Mouse (Mus musculus): ENCODE results near the gene Gm1110. TPM values are rescaled to one million over a fixed set of nuclear protein-coding genes. Genes with fewer than 3 reads are reported as not detected.
"Not testable (repeated sequence)": the region's sequence is repeated elsewhere in the genome, so short reads cannot be mapped to it uniquely, and the experiment has no call there.

Gm1110 gene
- total RNA-seq (2021): not detected
- long read RNA-seq, experiment 1: 0 reads
- long read RNA-seq, experiment 2: 0 reads

DNA sequence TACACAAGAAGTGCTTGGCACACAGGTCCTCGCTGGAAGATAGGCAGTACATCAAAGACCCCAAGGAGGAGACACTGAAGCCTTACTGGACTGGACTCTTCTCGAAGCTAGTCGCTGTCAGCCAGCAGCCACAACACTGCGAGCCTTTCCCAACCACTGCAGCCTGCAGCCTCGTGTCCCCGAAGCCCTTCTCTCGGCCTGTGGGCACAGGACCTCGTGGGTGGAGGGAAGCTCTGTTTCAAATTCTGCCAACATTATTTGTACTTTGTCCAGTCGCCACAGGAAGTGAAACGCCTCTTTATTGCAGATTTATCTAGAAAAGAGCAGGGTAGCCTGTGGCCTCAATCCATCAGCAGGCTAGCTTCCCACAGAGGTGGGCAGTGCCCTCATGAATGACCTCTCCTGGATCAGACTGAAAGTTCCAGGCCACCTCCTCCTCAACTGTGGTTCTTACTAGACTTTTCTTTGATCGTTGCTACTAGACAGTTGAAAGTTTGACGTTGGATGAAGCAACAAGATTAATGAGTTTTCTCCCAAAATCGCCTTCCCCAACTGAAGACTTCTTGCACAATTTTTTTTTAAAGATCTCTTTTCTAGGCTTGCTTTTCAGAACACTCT lies at the start of gene Gm1110:
Gm1110 (minus strand) TSS at position 203 of the 618 bp plus-strand sequence.
- no peak for DNase-seq (ENCODE audit: low spot score)

DNA sequence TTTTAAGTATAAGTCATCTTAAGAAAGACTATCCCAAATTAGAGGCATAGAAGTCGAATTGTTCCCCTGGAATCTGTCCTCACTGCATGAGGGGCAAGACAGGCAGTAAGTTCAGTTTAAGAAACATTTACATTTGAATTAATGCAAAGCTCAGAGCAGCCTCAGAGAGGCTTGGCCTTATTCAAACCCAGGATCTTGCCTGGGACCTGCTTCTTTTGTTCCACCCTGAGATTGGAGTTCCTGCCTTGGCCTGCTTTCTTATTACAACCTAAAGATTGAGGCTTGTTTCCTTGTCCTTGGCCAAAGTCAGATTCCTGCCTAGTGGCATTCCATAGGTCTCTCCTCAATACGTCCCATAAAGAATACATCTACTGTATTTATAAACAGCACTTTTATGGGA lies 24.9 kb upstream of the Gm1110 start:
- DNase-seq (ENCODE audit: low spot score): no peak

DNA sequence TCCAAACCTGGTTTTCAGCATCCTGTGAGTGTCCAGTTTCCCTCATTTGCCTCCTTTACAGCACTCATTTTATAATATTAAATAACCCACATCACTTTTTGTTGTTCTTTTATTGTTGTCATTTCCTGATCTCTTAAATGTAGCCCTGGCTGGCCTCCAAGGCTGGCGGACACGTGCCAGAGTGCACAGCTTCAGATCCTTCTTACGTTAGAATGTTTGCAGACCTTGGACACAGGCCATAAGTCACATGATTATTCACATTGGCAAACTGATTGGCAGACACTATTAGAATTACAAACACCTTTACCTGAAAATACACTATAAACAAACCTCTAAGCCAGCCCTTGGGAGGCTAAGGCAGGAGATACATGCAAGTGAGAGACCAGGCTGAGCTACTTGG lies 1.2 kb upstream of the Gm1110 start:
- DNase-seq (ENCODE audit: low spot score): no peak

DNA sequence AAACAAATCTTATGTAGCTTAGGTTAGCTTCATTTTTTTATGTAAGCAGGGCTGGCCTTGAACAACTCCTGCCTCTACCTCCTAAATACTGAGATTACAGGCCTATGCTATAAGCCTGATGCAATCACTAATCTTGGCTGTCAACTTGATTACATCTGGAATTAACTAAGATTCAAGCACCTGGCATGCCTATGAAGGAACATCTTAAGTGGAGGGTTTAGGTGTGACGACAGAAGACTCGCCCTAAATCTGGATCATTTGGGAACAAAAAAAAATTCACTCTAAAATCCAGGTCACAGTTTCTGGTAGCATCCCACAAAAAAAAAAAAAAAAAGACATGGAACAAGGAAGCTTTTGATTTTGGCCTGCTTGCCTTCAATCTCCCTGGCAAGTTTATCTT lies 3.1 kb downstream of the Gm1110 start:
- DNase-seq (ENCODE audit: low spot score): no peak

DNA sequence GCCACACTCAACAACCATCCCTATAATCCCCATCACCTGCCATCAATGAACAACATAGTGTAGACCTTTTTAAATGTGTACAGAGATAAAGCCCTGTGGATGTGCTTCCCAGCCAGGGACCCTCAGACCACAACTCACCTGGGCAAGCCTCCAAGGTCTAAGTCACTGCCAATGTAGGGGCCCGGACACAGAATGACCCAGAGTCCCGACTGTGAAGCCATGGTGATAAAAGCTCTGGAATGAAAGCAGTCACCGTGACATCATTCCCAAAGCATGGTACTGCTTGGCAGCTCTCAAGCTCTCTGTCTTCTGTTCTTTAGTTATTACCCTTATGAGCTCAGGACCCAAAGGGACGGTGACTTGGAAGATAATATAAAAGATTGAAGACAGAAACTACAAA lies 9.8 kb downstream of the Gm1110 start:
- no peak for DNase-seq (ENCODE audit: low spot score)

DNA sequence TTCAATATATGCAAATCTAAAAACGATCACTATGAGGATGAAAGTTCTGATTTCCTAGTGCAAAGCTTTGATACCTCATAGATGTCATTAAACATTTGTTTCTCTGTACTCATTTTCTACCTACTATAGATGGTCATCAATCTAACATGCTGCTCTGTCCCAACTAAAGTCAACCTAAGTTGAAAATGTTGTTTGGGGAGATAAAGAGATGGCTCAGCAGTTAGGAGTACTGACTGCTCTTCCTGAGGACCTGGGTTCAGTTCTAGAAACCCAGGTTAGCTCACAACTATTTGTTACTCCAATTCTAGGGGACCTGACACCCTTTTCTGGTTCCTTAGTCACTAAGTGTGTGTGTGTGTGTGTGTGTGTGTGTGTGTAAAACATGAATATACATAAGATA lies 11.7 kb downstream of the Gm1110 start:
- DNase-seq (ENCODE audit: low spot score): no peak

DNA sequence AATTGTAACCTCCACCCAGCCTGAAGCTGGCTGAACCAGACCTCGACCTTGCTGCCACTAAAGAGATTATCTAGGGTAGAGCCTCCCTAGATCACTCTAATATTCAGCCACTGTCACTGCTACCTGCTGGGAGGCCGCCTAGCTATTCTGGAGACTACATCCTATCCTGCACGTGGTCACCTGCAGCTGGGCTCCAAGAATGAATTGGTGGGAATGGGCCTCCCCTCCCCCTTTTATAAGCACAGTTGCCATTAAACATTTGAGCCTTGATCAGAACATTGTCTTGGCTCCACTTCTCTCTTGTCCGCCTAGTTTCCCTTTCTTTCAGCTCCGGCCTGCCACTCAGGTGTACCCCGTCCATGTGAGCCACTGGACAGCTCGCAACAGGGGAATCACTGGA lies 53.1 kb downstream of the Gm1110 start:
- DNase-seq (ENCODE audit: low spot score): not testable (repeated sequence)

DNA sequence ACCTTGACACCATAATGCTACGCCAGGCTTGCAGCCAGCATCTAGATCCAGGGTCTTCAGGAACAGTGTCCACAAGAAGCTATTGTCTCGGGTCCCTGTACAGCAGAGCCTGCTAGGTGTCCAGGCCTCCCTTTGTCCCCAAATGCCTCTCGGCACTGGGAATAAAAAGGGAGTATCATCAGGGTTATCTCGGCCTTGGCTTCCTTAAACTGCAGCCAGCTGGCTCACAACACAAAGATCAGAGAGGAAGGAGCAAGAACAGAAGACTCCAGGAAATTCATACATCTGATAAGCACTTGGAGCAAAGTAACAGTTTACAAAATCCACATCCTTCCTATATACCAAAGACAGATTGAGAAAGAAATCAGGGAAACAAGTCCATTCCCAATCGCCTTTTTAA lies 62.2 kb downstream of the Gm1110 start, which contains the start of gene Glb1l3:
Glb1l3 (minus strand) TSS at position 140 of the 400 bp plus-strand sequence.
- DNase-seq (ENCODE audit: low spot score): no peak

DNA sequence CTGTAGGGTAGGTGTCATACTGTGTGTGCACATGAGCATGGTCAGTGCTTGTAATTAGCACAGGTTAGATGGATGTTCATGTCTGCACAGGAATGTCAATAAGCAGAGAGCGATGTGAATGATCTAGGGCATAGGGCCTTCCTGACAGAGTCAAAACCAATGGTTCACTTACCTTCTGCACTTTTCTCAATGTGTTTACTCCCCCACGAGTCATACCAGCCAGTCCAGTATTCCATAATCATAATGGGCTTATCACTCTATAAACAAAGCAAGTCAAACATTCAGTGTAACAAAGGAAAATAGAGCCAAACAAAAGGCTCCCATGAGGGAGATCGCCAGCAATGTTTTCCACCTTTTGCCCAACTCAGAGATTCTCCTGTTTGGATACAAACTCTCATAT lies 91.8 kb downstream of the Gm1110 start:
- DNase-seq (ENCODE audit: low spot score): no peak

Other genes starting within 250 kb of the Gm1110 start
- 1 to 10 TPM in 1 of 2 experiments, under 1 TPM in 1; 0.09 to 1.3 TPM for gene B3gat1, start 189.4 kb downstream of the Gm1110 start, total RNA-seq (2021)
- 1 to 10 TPM; 3.1 to 4.6 TPM for gene Glb1l2, start 116.6 kb downstream of the Gm1110 start, total RNA-seq (2021)
- gene Glb1l3, start 62.2 kb downstream of the Gm1110 start, total RNA-seq (2021): not detected
- 10 to 100 TPM; 28.6 to 29.5 TPM for gene Acad8, start 76.5 kb upstream of the Gm1110 start, total RNA-seq (2021)
- gene Thyn1, start 76.6 kb upstream of the Gm1110 start, total RNA-seq (2021): 10 to 100 TPM; 21.1 to 21.9 TPM
- 10 to 100 TPM; 22.9 to 25.4 TPM for gene Vps26b, start 107.0 kb upstream of the Gm1110 start, total RNA-seq (2021)
- 1 to 10 TPM; 5.7 to 5.8 TPM for gene Ncapd3, start 107.1 kb upstream of the Gm1110 start, total RNA-seq (2021)
- gene Jam3, start 232.3 kb upstream of the Gm1110 start, total RNA-seq (2021): 1 to 10 TPM; 5.0 to 9.2 TPM

Data from gastrocnemius, adult 18-20 months (tissue).